Mouse (Mus musculus): ENCODE results near the gene Mpp4.

The Mpp4 gene

GRCm38 (mm10) chr1:59167654-59168425, 4.7 kb upstream of the Mpp4 start:
- no peak for DNase-seq

- no peak for DNase-seq
Observed at GRCm38 (mm10) chr1:59166232-59166905, 3.2 kb upstream of the Mpp4 start.

GRCm38 (mm10) chr1:59163918-59164317, 729 bp upstream of the Mpp4 start:
- no peak for DNase-seq

GRCm38 (mm10) chr1:59162309-59163024, 722 bp downstream of the Mpp4 start:
- DNase-seq: no peak

- DNase-seq: no peak
Observed at GRCm38 (mm10) chr1:59161396-59161795, 1.8 kb downstream of the Mpp4 start.

- DNase-seq: no peak
Observed at GRCm38 (mm10) chr1:59160871-59161270, 2.3 kb downstream of the Mpp4 start.

- DNase-seq: no peak
Observed at GRCm38 (mm10) chr1:59159136-59159535, 4.1 kb downstream of the Mpp4 start.

- no peak for DNase-seq
Observed at GRCm38 (mm10) chr1:59158498-59158897, 4.7 kb downstream of the Mpp4 start.

GRCm38 (mm10) chr1:59157846-59158245, 5.3 kb downstream of the Mpp4 start:
- no peak for DNase-seq

- no peak for DNase-seq
Observed at GRCm38 (mm10) chr1:59152346-59152745, 10.8 kb downstream of the Mpp4 start.

GRCm38 (mm10) chr1:59150542-59150941, 12.6 kb downstream of the Mpp4 start:
- DNase-seq: no peak

- peak; percentile 50 for DNase-seq
Observed at GRCm38 (mm10) chr1:59144543-59144942, 18.6 kb downstream of the Mpp4 start.

- DNase-seq: peak; percentile 79
Observed at GRCm38 (mm10) chr1:59142809-59143208, 20.4 kb downstream of the Mpp4 start.

- peak; percentile 70 for DNase-seq
Observed at GRCm38 (mm10) chr1:59134419-59134818, 28.8 kb downstream of the Mpp4 start.

- DNase-seq: no peak
Observed at GRCm38 (mm10) chr1:59128879-59129278, 34.3 kb downstream of the Mpp4 start.

- DNase-seq: no peak
Observed at GRCm38 (mm10) chr1:59125558-59125957, 37.6 kb downstream of the Mpp4 start.

GRCm38 (mm10) chr1:59119720-59120457, 43.3 kb downstream of the Mpp4 start, which contains the start of gene Tmem237:
Tmem237 (minus strand) TSS chr1:59120408.
- DNase-seq: peak; percentile 95

GRCm38 (mm10) chr1:59110524-59110923, 52.7 kb downstream of the Mpp4 start:
- peak; percentile 19 for DNase-seq

GRCm38 (mm10) chr1:59102071-59102470, 61.1 kb downstream of the Mpp4 start:
- no peak for DNase-seq

- no peak for DNase-seq
Observed at GRCm38 (mm10) chr1:59101020-59101419, 62.2 kb downstream of the Mpp4 start.

- DNase-seq: no peak
Observed at GRCm38 (mm10) chr1:59094705-59095104, 68.5 kb downstream of the Mpp4 start, which contains the start of gene C2cd6. C2cd6 (minus strand) TSS chr1:59094900.

All from lung, postnatal 10 days (tissue).